Mouse (Mus musculus): ENCODE measurements around the gene Zyg11b.

DNA sequence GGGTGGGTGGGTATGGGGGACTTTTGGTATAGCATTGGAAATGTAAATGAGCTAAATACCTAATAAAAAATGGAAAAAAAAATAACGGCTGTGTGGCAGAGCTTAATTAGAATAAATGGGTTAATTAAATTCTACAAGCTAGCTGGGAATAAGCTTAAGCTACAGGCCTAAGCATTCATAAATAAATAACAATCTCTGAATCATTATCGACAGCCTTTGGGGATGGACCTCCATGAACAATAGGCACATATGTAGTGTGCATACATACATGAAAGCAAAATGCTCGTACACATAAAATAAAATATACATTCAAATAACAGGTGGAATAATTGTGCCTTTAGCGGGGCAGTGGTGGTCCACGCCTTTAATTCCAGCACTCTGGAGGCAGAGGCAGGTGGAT, 78.4 kb downstream of the Zyg11b start:
- TF ChIP-seq CTCF (IDR thresholded peaks at IDR 0.05; ENCODE audit: borderline replicate concordance, insufficient read depth, low read length) (no peak), POLR2A (IDR thresholded peaks at IDR 0.05; ENCODE audit: low read depth, low read length) (no peak)
